Mouse (Mus musculus) G1E (cell line): ENCODE measurements around the gene Tbc1d10a.

ENCODE experiments used
- CTCF ChIP-seq: IDR thresholded peaks from 2 replicates; pipeline ENCODE4 v1.5.1; 2012; ENCODE audit warnings: low read depth, low read length, inconsistent platforms, mixed read lengths
- GATA1 ChIP-seq: IDR thresholded peaks from 2 replicates; pipeline ENCODE4 v1.6.1; 2012; ENCODE audit warnings: borderline replicate concordance, low read length, inconsistent platforms, mixed read lengths
- GATA2 ChIP-seq: IDR thresholded peaks from 2 replicates; pipeline ENCODE4 v1.6.1; 2012; ENCODE audit warnings: low read depth, low read length, inconsistent platforms, borderline replicate concordance
- POLR2AphosphoS5 ChIP-seq: IDR thresholded peaks from 2 replicates; pipeline ENCODE4 v1.6.1; 2012; ENCODE audit warnings: low read depth, low read length, inconsistent platforms; ENCODE audit not compliant: insufficient replicate concordance
- TAL1 ChIP-seq: conservative IDR thresholded peaks from 2 replicates; pipeline ENCODE4 v1.6.1; 2012; ENCODE audit warnings: low read depth, low read length, inconsistent platforms, mixed read lengths

DNA sequence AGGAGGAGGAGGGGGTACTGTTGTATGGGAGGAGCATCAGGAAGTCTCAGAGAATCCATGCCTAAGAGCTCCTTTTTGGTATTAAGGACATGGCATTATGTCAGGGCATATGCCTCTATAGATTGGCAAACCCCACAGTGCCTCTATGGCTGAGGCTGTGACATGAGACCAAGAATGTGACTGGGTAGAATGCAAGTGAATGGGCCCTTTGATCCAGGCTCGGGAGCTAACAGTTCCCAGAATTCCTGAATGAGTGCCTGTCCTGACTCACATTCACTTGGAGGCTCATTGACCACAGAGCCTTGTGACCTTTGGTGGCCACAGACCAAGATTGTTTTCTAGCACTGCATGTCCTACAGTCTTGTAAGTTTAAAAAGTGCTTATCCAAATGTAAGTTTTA is 4.5 kb upstream of the Tbc1d10a start:
- TF ChIP-seq TAL1 (no peak), CTCF (no peak), GATA2 (no peak), POLR2AphosphoS5 (no peak), GATA1 (no peak)
